Mouse (Mus musculus): ENCODE measurements around the gene Mycbp. TPM values are rescaled to one million over a fixed set of nuclear protein-coding genes. Genes with fewer than 3 reads are reported as not detected.

Gene Mycbp
- polyA plus RNA-seq, 2 experiments, result 16.3 to 61.0 TPM

- Histone ChIP-seq H3K27me3 (ENCODE audit: control insufficient read depth, insufficient read depth, low read length) (no peaks in the 10 kb centered on the region), H3K9me3 (ENCODE audit: control insufficient read depth, low read length) (no peaks in the 10 kb centered on the region), H3K9ac (replicated peaks) (peak overlapping the region; percentile 92), H3K27ac (no peak overlapping the region), H3K4me1 (replicated peaks; ENCODE audit: control insufficient read depth in 2 of 2, insufficient read depth in 2 of 2, low read length in 1 of 2) (peaks cover 11 to 16% of the 10 kb centered on the region in 2 experiments), H3K4me2 (ENCODE audit: low read depth) (peak overlapping the region; percentile 81), H3K4me3 (ENCODE audit: insufficient read depth in 1 of 2, low read depth in 2 of 2, low read length in 2 of 2) (peak overlapping the region; percentile 67 to 92; a peak in 2 of 4 replicates), H3K36me3 (replicated peaks; ENCODE audit: control insufficient read depth, insufficient read depth, low read depth) (peaks cover 21% of the 10 kb centered on the region)
- WGBS (ENCODE audit: insufficient replicate concordance), result 65% methylated on average over 2 of the region's 2 CpGs
- no peak for TF ChIP-seq CTCF (IDR thresholded peaks at IDR 0.05; ENCODE audit: low read depth)
- no peak for TF ChIP-seq EP300 (IDR thresholded peaks at IDR 0.05; ENCODE audit: low read depth)
- no peak for ATAC-seq (ENCODE audit: insufficient read depth)
- no peak for DNase-seq (ENCODE audit: low read depth in 3 of 3, low spot score in 3 of 3)
These were observed 14.2 kb downstream of the Mycbp start for GRCm38 (mm10) chr4:123918851-123919250.

DNA sequence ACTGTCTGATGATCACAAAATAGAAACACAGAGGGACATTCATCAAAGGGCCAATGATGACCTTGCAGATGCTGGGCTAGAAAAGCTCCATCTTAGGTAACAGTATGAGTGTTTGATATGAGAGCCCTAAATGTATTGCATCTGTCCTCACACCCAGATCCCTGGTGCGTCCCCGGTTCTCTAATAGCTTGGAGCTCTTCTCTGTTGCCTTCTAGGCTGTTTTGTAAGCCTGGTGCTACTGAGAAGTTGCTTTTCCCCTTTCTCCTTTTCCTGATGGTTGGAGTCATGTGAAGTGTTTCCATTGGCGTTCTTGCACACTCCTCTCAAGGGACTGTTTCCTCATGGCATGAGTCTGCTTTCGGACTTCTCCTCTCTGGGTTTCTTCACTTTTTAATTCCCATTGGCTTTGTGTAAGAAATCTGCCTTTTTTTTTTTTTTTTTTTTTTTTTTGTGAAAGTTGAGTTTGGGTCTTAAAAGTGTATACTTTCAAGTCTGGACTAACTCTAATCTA lies 16.5 kb downstream of the Mycbp start:
- H3K4me1 ChIP-seq (replicated peaks; ENCODE audit: control insufficient read depth in 2 of 2, insufficient read depth in 2 of 2, low read length in 1 of 2), result peaks cover 10 to 15% of the 10 kb centered on the region in 2 experiments
- H3K27me3 ChIP-seq (ENCODE audit: control insufficient read depth, insufficient read depth, low read length), result no peaks in the 10 kb centered on the region
- WGBS (ENCODE audit: insufficient replicate concordance), result 74% methylated on average over 4 of the region's 4 CpGs
- no peak for DNase-seq (ENCODE audit: low read depth in 3 of 3, low spot score in 3 of 3)
- H3K4me2 ChIP-seq (ENCODE audit: low read depth), result no peak overlapping the region
- TF ChIP-seq EP300 (IDR thresholded peaks at IDR 0.05; ENCODE audit: low read depth), result no peak
- no peak overlapping the region for H3K9ac ChIP-seq (replicated peaks)
- H3K9me3 ChIP-seq (ENCODE audit: control insufficient read depth, low read length), result no peaks in the 10 kb centered on the region
- peaks cover 40% of the 10 kb centered on the region for H3K36me3 ChIP-seq (replicated peaks; ENCODE audit: control insufficient read depth, insufficient read depth, low read depth)
- no peak for ATAC-seq (ENCODE audit: insufficient read depth)
- no peak overlapping the region for H3K4me3 ChIP-seq (ENCODE audit: insufficient read depth in 1 of 2, low read depth in 2 of 2, low read length in 2 of 2)
- H3K27ac ChIP-seq, result no peak overlapping the region

GRCm38 (mm10) chr4:123927961-123928360 lies 23.3 kb downstream of the Mycbp start:
- no peak for TF ChIP-seq CTCF (IDR thresholded peaks at IDR 0.05; ENCODE audit: low read depth)
- no peak for TF ChIP-seq EP300 (IDR thresholded peaks at IDR 0.05; ENCODE audit: low read depth)
- no peaks in the 10 kb centered on the region for H3K27me3 ChIP-seq (ENCODE audit: control insufficient read depth, insufficient read depth, low read length)
- no peak overlapping the region for H3K4me3 ChIP-seq (ENCODE audit: insufficient read depth in 1 of 2, low read depth in 2 of 2, low read length in 2 of 2)
- peak; percentile 58; the same call in 1 of the 2 replicates for ATAC-seq (ENCODE audit: insufficient read depth)
- H3K9me3 ChIP-seq (ENCODE audit: control insufficient read depth, low read length), result no peaks in the 10 kb centered on the region
- H3K36me3 ChIP-seq (replicated peaks; ENCODE audit: control insufficient read depth, insufficient read depth, low read depth), result peaks cover 46% of the 10 kb centered on the region
- H3K4me1 ChIP-seq (replicated peaks; ENCODE audit: control insufficient read depth in 2 of 2, insufficient read depth in 2 of 2, low read length in 1 of 2), result no peaks in the 10 kb centered on the region
- DNase-seq (ENCODE audit: low read depth in 3 of 3, low spot score in 3 of 3), result no peak
- no peak overlapping the region for H3K4me2 ChIP-seq (ENCODE audit: low read depth)
- no peak overlapping the region for H3K9ac ChIP-seq (replicated peaks)
- H3K27ac ChIP-seq, result no peak overlapping the region

- Histone ChIP-seq H3K9me3 (ENCODE audit: control insufficient read depth, low read length) (no peaks in the 10 kb centered on the region), H3K27me3 (ENCODE audit: control insufficient read depth, insufficient read depth, low read length) (no peaks in the 10 kb centered on the region), H3K9ac (replicated peaks) (no peak overlapping the region), H3K4me3 (ENCODE audit: insufficient read depth in 1 of 2, low read depth in 2 of 2, low read length in 2 of 2) (no peak overlapping the region), H3K27ac (no peak overlapping the region), H3K36me3 (replicated peaks; ENCODE audit: control insufficient read depth, insufficient read depth, low read depth) (peaks cover 31% of the 10 kb centered on the region), H3K4me1 (replicated peaks; ENCODE audit: control insufficient read depth in 2 of 2, insufficient read depth in 2 of 2, low read length in 1 of 2) (no peaks in the 10 kb centered on the region), H3K4me2 (ENCODE audit: low read depth) (no peak overlapping the region)
- 77% methylated on average over 4 of the region's 4 CpGs for WGBS (ENCODE audit: insufficient replicate concordance)
- TF ChIP-seq EP300 (IDR thresholded peaks at IDR 0.05; ENCODE audit: low read depth) (no peak), CTCF (IDR thresholded peaks at IDR 0.05; ENCODE audit: low read depth) (no peak)
- no peak for ATAC-seq (ENCODE audit: insufficient read depth)
- no peak for DNase-seq (ENCODE audit: low read depth in 3 of 3, low spot score in 3 of 3)
These were observed 25.4 kb downstream of the Mycbp start for GRCm38 (mm10) chr4:123929994-123930393.

GRCm38 (mm10) chr4:123934306-123934705 lies 29.7 kb downstream of the Mycbp start:
- peaks cover 28% of the 10 kb centered on the region for H3K36me3 ChIP-seq (replicated peaks; ENCODE audit: control insufficient read depth, insufficient read depth, low read depth)
- no peak overlapping the region for H3K4me2 ChIP-seq (ENCODE audit: low read depth)
- ATAC-seq (ENCODE audit: insufficient read depth), result no peak

More at GRCm38 (mm10) chr4:123934306-123934705, 29.7 kb downstream of the Mycbp start:
- Histone ChIP-seq H3K9me3 (ENCODE audit: control insufficient read depth, low read length) (no peaks in the 10 kb centered on the region), H3K27me3 (ENCODE audit: control insufficient read depth, insufficient read depth, low read length) (no peaks in the 10 kb centered on the region), H3K4me3 (ENCODE audit: insufficient read depth in 1 of 2, low read depth in 2 of 2, low read length in 2 of 2) (no peak overlapping the region), H3K9ac (replicated peaks) (no peak overlapping the region), H3K27ac (no peak overlapping the region), H3K4me1 (replicated peaks; ENCODE audit: control insufficient read depth in 2 of 2, insufficient read depth in 2 of 2, low read length in 1 of 2) (no peaks in the 10 kb centered on the region)
- WGBS (ENCODE audit: insufficient replicate concordance), result 75% methylated on average over 4 of the region's 4 CpGs
- DNase-seq (ENCODE audit: low read depth in 3 of 3, low spot score in 3 of 3), result no peak
- TF ChIP-seq EP300 (IDR thresholded peaks at IDR 0.05; ENCODE audit: low read depth), result no peak
- TF ChIP-seq CTCF (IDR thresholded peaks at IDR 0.05; ENCODE audit: low read depth), result no peak

Data from liver, embryonic 14.5 days (tissue).